Mouse (Mus musculus) right cerebral cortex, adult 18-20 months (tissue): Measurements from ENCODE around the gene Anp32a.

Experiments
- DNase-seq: peaks from one replicate; pipeline ENCODE4 v3.0.0; 2022; ENCODE audit warnings: mixed read lengths

Anp32a gene

DNA sequence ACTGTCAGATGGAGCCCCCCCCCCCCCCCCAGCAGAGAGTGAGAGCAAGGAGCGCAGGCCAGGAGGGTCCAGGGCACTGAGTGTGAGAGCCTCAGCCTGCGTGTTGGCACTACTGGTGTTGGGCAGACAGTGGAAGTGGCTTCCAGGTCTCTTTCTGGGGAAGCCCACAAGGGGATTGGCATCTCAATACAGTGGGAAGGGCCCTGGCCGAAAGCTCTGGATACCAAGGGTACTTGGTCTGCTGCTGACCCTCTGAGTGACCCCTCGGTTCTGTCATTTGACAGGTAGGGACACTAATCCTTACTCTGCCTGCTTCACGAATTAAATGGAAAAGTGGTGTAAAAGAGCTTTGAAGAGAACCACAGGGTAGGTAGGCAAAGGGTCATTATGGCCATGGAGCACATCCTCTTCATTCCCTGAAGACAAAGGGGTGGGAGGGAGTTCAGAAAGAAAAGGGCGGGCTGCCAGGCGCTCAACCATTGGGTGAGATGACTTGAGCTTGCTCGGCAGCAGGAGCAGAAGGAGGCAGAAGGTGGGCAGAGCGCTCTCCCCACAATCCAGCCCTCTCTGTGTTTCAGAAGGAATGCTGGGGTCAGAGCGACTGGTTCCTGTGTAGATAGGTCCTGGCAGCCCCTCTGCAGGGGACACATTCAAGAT, 79.3 kb downstream of the Anp32a start:
- DNase-seq = no peak

GRCm38 (mm10) chr9:62421027-62421426, 79.9 kb downstream of the Anp32a start:
- no peak for DNase-seq

DNA sequence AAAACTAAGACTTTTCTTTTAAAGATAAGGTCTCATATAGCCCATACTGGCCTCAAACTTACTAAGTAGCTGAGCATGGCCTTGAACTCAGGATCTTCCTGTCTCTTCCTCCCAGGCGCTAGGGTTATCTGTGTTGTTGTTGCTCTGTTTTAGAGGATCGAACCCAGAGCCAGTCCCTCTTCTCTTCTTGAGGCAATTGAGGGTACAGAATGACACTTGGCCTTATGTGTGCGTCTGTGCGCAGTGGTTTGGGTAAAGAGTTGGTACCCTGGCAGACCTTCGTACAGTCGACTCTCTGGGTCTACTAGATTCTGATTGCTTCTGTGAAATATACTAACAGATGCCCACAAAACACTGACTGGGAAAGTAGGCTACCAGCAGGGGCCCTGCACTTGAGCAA, 80.8 kb downstream of the Anp32a start:
- DNase-seq = no peak

- no peak for DNase-seq
Measured at GRCm38 (mm10) chr9:62422926-62423325, 81.8 kb downstream of the Anp32a start.

DNA sequence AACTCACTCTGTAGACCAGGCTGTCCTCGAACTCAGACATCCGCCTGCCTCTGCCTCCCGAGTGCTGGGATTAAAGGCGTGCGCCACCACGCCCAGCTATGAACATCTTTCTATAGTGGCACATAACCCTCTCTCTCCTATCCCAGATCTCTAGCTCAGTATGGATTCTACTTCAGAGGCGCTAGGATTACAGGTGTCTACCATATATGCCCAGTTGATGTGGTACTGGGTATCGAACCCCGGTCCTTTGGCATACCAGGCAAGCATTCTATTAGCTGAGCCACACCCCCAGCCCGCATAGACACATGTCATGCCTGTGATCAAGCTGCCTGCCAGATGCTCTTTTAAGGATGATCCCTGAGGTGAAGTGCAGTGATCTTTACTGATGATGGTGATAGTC, 82.8 kb downstream of the Anp32a start:
- no peak for DNase-seq

DNA sequence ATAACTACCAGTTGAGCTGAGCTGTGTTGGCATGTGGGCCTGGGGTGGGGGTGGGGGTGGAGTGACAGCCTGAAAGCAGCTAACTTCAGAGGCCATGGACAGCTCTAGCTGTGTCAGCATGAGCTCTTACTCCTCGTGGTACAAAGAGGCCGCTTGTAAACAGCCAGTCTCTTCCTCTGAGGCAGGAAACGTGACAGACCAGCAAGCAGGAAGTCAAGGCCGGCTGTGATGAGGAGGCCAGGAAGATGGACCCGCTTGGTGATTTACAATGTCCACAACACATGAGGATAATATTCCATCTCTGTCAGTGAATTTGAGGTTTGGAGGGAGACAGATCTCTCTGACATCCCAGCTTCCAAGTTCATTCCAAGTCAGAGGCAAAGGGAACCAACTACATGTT, 84.2 kb downstream of the Anp32a start:
- no peak for DNase-seq

DNA sequence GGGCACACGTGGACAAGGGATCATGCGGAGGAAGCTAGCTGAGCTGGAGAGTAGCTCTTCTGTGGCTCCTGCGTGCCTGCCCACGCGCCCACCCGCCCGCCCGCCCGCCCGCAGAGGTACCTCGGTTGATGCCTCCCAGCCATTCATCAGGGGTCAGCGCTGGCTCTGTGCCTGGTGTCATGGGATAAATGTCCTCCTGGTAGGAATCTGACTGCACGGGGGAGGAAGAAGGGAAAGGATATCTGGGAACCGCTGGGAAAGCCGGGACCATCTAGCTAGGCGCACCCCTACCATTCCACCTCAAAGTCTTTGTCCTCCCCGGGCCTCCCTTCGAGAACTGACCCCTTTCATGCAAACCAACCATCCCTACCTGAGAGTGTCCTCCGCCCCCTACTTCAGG, 84.9 kb downstream of the Anp32a start:
- DNase-seq = no peak

DNA sequence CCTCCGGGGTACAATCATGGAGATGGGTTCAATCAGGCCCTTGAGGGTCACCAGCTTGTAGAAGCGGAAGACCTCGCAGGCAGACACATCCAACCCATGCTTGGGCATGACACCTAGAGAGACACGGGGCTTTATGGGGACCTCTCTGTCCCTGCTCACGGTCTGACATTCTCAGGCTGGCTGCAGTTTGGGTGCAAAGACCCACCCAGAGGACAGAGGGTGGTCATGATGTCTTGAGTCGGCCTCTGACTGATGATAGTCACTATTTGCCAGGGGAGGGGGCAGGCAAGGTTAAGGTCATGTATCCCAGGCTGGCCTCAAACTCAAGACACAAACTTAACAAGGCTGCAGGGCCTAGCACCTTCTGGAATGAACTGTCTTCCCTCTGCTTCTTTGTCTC, 85.4 kb downstream of the Anp32a start:
- no peak for DNase-seq

GRCm38 (mm10) chr9:62427010-62427409, 85.9 kb downstream of the Anp32a start:
- no peak for DNase-seq
